Mouse (Mus musculus) kidney, embryonic 15.5 days (tissue): ENCODE data around the gene Tmem178. TPM values are rescaled to one million over a fixed set of nuclear protein-coding genes. Genes with fewer than 3 reads are reported as not detected.

Source experiments
- ATAC-seq: fragments of 200-750 bp; cut with Nextera tagmentation; replicated peaks from 2 replicates; pipeline ENCODE4 v1.8.0; 2017; ENCODE audit warnings: moderate TSS enrichment; ENCODE audit not compliant: low FRiP score
- H3K27ac ChIP-seq: fragments of 300-500 bp; sonication (generic); 2 replicates; pipeline ENCODE4 v1.5.1; 2015; ENCODE audit warnings: mild to moderate bottlenecking, inconsistent platforms
- H3K27me3 ChIP-seq: fragments of 300-500 bp; sonication (generic); 2 replicates; pipeline ENCODE4 v1.6.1; 2015; ENCODE audit warnings: inconsistent platforms
- H3K36me3 ChIP-seq: fragments of 300-500 bp; sonication (generic); 2 replicates; pipeline ENCODE4 v1.6.1; 2015; ENCODE audit warnings: inconsistent platforms
- H3K4me1 ChIP-seq: fragments of 300-500 bp; sonication (generic); 2 replicates; pipeline ENCODE4 v1.6.1; 2015; ENCODE audit warnings: inconsistent platforms
- H3K4me2 ChIP-seq: fragments of 300-500 bp; sonication (generic); 2 replicates; pipeline ENCODE4 v1.6.1; 2015; ENCODE audit warnings: moderate library complexity, mild to moderate bottlenecking, inconsistent platforms
- H3K4me3 ChIP-seq: fragments of 300-500 bp; sonication (generic); replicated peaks from 2 replicates; pipeline ENCODE4 v1.5.1; 2015; ENCODE audit warnings: mild to moderate bottlenecking, inconsistent platforms
- H3K9ac ChIP-seq: fragments of 300-500 bp; sonication (generic); 2 replicates; pipeline ENCODE4 v1.6.1; 2015; ENCODE audit warnings: mild to moderate bottlenecking, inconsistent platforms
- H3K9me3 ChIP-seq: fragments of 300-500 bp; sonication (generic); replicated peaks from 2 replicates; pipeline ENCODE4 v1.6.1; 2016; ENCODE audit warnings: inconsistent platforms
- WGBS: fragments of 180-500 bp; shearing (Covaris S2); methylation state at CpG from one replicate; pipeline ENCODE4 v1.1.7; 2015; ENCODE audit warnings: mixed read lengths; 5-methylcytosine and 5-hydroxymethylcytosine counted together
- polyA plus RNA-seq: library from polyadenylated mRNA; unstranded; fragments of >200 nt; fragmentation: Nextera tagmentation; extraction: Ambion mirVana; gene quantifications from 2 replicates; pipeline ENCODE4 v1.2.1, GENCODE M21; 2015

Tmem178 gene
- polyA plus RNA-seq, 1 experiment from 2014 or later = 14.4 TPM

- no peaks in the 10 kb centered on the region for H3K9me3 ChIP-seq
- H3K27me3 ChIP-seq = no peaks in the 10 kb centered on the region
- WGBS = 85% methylated on average over 2 of the region's 2 CpGs
- ATAC-seq = no peak
- no peak overlapping the region for H3K4me3 ChIP-seq
- H3K36me3 ChIP-seq = peaks cover 73% of the 10 kb centered on the region
- H3K9ac ChIP-seq = no peak overlapping the region
- H3K4me2 ChIP-seq = no peak overlapping the region
- H3K4me1 ChIP-seq = no peaks in the 10 kb centered on the region
- H3K27ac ChIP-seq = no peak overlapping the region
Measured at GRCm38 (mm10) chr17:81041662-81042061, 97.2 kb downstream of the Tmem178 start.

DNA sequence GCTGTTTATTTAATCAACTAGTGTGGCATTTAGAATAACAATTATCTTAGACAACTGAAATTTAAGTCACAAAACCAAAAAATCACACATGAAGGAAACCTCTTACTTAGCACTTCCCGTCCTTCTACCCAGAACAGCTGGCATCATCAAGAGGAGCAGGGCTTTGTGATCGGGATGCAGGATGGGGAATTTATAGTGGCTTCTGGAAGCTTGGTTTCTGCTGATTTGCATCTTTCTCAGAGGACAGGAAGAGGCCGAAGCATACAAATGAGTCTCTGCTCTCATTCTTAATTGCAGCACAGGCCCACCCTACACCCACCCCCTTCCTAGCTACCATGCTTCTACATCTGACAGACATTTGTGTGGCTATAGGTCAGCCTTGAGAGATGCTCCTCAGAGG, 99.9 kb downstream of the Tmem178 start:
- WGBS = 81% methylated on average over 3 of the region's 3 CpGs
- no peak for ATAC-seq
- no peak overlapping the region for H3K4me3 ChIP-seq
- H3K36me3 ChIP-seq = peaks cover 61% of the 10 kb centered on the region
- no peak overlapping the region for H3K4me2 ChIP-seq
- no peak overlapping the region for H3K9ac ChIP-seq
- no peaks in the 10 kb centered on the region for H3K4me1 ChIP-seq
- no peak overlapping the region for H3K27ac ChIP-seq
- H3K9me3 ChIP-seq = no peaks in the 10 kb centered on the region
- no peaks in the 10 kb centered on the region for H3K27me3 ChIP-seq

GRCm38 (mm10) chr17:81045115-81045514, 100.7 kb downstream of the Tmem178 start:
- Histone ChIP-seq H3K27ac (no peak overlapping the region), H3K4me3 (no peak overlapping the region), H3K36me3 (peaks cover 57% of the 10 kb centered on the region), H3K9ac (no peak overlapping the region), H3K27me3 (no peaks in the 10 kb centered on the region), H3K4me2 (no peak overlapping the region), H3K9me3 (no peaks in the 10 kb centered on the region), H3K4me1 (no peaks in the 10 kb centered on the region)
- 93% methylated on average over 6 of the region's 6 CpGs for WGBS
- no peak for ATAC-seq

DNA sequence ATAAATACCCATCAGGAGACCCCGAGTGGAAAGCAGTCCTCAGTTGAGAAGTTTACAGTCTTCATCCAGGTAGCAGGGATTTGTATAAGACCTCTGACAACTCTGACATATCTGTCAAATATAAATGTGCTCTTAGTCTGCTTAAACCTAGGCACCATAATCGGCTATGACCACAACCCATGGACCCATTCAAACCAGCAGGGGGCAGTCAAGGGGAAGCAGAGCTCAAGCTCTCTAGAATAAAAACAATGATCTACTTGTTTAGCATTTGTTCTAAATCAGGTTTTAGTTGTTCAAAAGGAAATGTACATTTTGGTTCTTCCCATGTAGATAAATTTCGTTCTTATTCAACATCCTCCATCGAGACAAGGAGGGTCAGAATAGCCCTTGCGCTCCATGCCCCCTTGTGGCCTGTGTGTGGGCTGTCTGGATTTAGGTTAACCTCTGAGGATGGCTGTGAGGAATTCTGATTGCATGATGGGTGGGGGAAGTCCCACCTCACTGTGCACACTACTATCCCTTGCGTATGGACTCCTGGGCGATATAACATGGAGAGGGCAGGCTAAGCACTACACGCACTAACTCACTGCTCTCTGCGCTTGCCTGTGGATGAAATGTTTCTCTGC, 101.2 kb downstream of the Tmem178 start:
- Histone ChIP-seq H3K4me1 (no peaks in the 10 kb centered on the region), H3K27ac (no peak overlapping the region), H3K36me3 (peaks cover 56% of the 10 kb centered on the region), H3K4me3 (no peak overlapping the region), H3K9me3 (no peaks in the 10 kb centered on the region), H3K27me3 (no peaks in the 10 kb centered on the region), H3K4me2 (no peak overlapping the region), H3K9ac (no peak overlapping the region)
- 89% methylated on average over 9 of the region's 9 CpGs for WGBS
- no peak for ATAC-seq

DNA sequence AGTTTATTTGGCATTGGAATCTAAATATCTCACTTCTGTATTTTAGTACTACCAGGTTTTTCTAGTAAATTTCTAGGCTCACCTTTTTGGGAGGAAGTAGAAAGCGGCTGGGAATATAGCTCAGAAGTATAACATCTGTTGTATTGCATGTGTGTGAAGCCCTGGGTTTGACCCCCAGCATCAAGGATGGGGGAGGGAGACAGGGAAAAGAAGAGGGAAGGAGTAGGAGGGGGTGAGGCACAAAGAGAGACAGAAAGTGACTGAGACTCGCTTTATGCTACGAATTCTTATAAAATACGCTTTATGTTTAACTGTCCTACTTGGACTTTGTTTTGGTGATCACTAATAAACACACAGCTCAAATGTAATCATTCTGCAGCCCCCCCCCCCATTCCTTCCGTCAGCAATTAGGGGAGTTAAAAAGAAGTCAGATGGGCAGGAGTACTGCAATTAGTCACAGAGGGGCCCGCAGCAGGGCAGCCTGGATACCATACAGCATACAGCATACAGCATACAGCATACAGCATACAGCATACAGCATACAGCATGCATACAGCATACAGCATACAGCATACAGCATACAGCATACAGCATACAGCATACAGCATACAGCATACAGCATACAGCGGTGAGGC, 103.6 kb downstream of the Tmem178 start:
- H3K27ac ChIP-seq = no peak overlapping the region

More for the DNA sequence above, 103.6 kb downstream of the Tmem178 start:
- ATAC-seq = no peak
- no peaks in the 10 kb centered on the region for H3K9me3 ChIP-seq
- no peaks in the 10 kb centered on the region for H3K27me3 ChIP-seq
- no peak overlapping the region for H3K4me3 ChIP-seq
- H3K9ac ChIP-seq = no peak overlapping the region
- H3K4me1 ChIP-seq = no peaks in the 10 kb centered on the region
- H3K36me3 ChIP-seq = peaks cover 52% of the 10 kb centered on the region
- WGBS = 68% methylated on average over 7 of the region's 7 CpGs
- no peak overlapping the region for H3K4me2 ChIP-seq

Other genes with a start within 250 kb of the Tmem178 start
- 24.0 and 25.2 TPM in 2 replicates for gene Map4k3, start 216.1 kb upstream of the Tmem178 start, polyA plus RNA-seq
- gene Thumpd2, start 120.5 kb downstream of the Tmem178 start, polyA plus RNA-seq = 12.6 and 14.4 TPM in 2 replicates